In the genomic region with DNA sequence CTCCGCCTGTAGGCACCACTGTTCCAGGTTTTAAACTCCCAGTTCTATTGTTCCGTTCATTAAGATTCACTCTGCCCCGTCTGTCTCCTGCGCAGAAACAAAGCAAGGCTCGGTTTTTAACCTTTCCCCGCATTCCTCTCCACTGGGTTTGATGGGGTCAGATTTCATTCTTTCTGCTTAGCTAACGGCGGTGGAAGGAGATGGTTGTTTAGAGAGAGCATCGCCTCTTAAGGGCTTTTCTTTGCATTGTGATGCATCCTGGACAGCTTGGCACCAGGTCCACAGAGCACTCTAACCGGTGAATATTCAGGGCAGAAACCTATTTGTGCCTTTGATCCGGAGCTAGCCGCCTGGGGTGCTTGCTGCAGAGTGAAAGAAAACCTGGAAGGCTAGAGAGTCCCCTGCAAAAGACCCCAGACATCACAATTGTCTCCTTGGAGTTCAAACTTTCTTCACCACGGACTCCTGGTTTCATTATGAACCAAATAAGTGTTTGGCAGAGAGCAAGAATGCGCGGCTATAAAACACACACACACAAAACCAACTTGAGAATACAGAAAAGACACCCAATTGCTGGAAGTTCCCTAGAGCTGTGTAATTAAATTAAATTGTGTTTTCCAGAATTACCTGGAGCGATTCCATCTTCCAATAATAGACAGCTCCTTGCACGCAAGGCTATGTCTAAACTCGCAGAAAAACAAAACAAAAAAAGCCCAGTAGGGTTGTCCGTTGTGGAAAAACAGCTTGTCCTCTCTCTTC, we compare ENCODE assay signal across 11 mouse cellular contexts. TPM values are rescaled to one million over a fixed set of nuclear protein-coding genes. Genes with fewer than 3 reads are reported as not detected.
A peak's percentile ranks its signal among the peaks of the same experiment; 100 is the strongest.
DNase-seq lines count a peak whose midpoint lies in the region; ATAC-seq and TF ChIP-seq lines count a peak whose summit lies in the region.
"Had no signal": no experiment of that assay in that cellular context is flagged by ENCODE, and none has a peak within 500 bp of the region (broad histone marks: within the 10 kb centered on the region; RNA-seq: fewer than 3 reads in every experiment).

No protein-coding gene starts in this region.

- ATAC-seq in kidney, embryonic 15.5 days (replicated peaks; ENCODE audit: low FRiP score) = peak; percentile 62
- no peak for ATAC-seq in embryonic facial prominence, embryonic 13.5 days (ENCODE audit: insufficient number of reproducible peaks, insufficient read depth, low FRiP score, low TSS enrichment, low read depth)
- no peak for ATAC-seq in intestine, embryonic 15.5 days
- peak; percentile 65 for ATAC-seq in neural tube, embryonic 15.5 days (ENCODE audit: low FRiP score)
- ATAC-seq: inflammation-experienced regulatory T-cells, adult 6 months had no signal

- no peak for DNase-seq in kidney, postnatal 10 days
- no peak for DNase-seq in left cerebral cortex, adult 2 months (ENCODE audit: extremely low spot score in 1 of 2, low spot score in 2 of 2)
- no peak for DNase-seq in right cerebral cortex, postnatal 36 days (ENCODE audit: low spot score in 2 of 2)
- no peak for DNase-seq in urinary bladder, postnatal 25 days (ENCODE audit: low spot score)

- no peaks in the 10 kb centered on the region for H3K36me3 ChIP-seq in kidney, embryonic 15.5 days
- no peaks in the 10 kb centered on the region for H3K36me3 ChIP-seq in embryonic facial prominence, embryonic 13.5 days
- no peaks in the 10 kb centered on the region for H3K36me3 ChIP-seq in intestine, embryonic 15.5 days
- no peaks in the 10 kb centered on the region for H3K36me3 ChIP-seq in neural tube, embryonic 15.5 days
- H3K36me3 ChIP-seq: G1E had no signal

- H3K9me3 ChIP-seq in kidney, embryonic 15.5 days (replicated peaks) = no peaks in the 10 kb centered on the region
- no peaks in the 10 kb centered on the region for H3K9me3 ChIP-seq in embryonic facial prominence, embryonic 13.5 days
- H3K9me3 ChIP-seq in intestine, embryonic 15.5 days = no peaks in the 10 kb centered on the region
- H3K9me3 ChIP-seq in neural tube, embryonic 15.5 days (replicated peaks) = no peaks in the 10 kb centered on the region

- peaks cover 6% of the 10 kb centered on the region for H3K4me1 ChIP-seq in kidney, embryonic 15.5 days
- peaks cover 18% of the 10 kb centered on the region; the same call in 1 of the 2 replicates for H3K4me1 ChIP-seq in embryonic facial prominence, embryonic 13.5 days
- peaks cover 3% of the 10 kb centered on the region; the same call in 1 of the 2 replicates for H3K4me1 ChIP-seq in intestine, embryonic 15.5 days (replicated peaks)
- peaks cover 34% of the 10 kb centered on the region for H3K4me1 ChIP-seq in neural tube, embryonic 15.5 days

- intact Hi-C loops in left cerebral cortex, adult 2 months (cut with DNase I) = no loop called here

- WGBS in kidney, embryonic 15.5 days = 13% methylated on average over 19 of the region's 19 CpGs
- 4% methylated on average over 19 of the region's 19 CpGs for WGBS in embryonic facial prominence, embryonic 13.5 days
- 17% methylated on average over 19 of the region's 19 CpGs for WGBS in intestine, embryonic 15.5 days
- 5% methylated on average over 19 of the region's 19 CpGs for WGBS in neural tube, embryonic 15.5 days

- TF ChIP-seq CTCF in left cerebral cortex, adult 2 months (IDR thresholded peaks at IDR 0.05) = no peak

- no peak overlapping the region for H3K27ac ChIP-seq in kidney, embryonic 15.5 days
- peak overlapping the region; percentile 76 for H3K27ac ChIP-seq in embryonic facial prominence, embryonic 13.5 days
- H3K27ac ChIP-seq in intestine, embryonic 15.5 days = no peak overlapping the region
- H3K27ac ChIP-seq in neural tube, embryonic 15.5 days (replicated peaks) = peak overlapping the region; percentile 74
- no peak overlapping the region for H3K27ac ChIP-seq in left cerebral cortex, adult 2 months

- H3K4me2 ChIP-seq in kidney, embryonic 15.5 days = peak overlapping the region; percentile 47
- H3K4me2 ChIP-seq in embryonic facial prominence, embryonic 13.5 days = peak overlapping the region; percentile 55
- peak overlapping the region; percentile 33 for H3K4me2 ChIP-seq in intestine, embryonic 15.5 days (replicated peaks)
- H3K4me2 ChIP-seq in neural tube, embryonic 15.5 days = peak overlapping the region; percentile 45

- H3K27me3 ChIP-seq in kidney, embryonic 15.5 days = no peaks in the 10 kb centered on the region
- H3K27me3 ChIP-seq in embryonic facial prominence, embryonic 13.5 days = no peaks in the 10 kb centered on the region
- no peaks in the 10 kb centered on the region for H3K27me3 ChIP-seq in intestine, embryonic 15.5 days (replicated peaks)
- no peaks in the 10 kb centered on the region for H3K27me3 ChIP-seq in neural tube, embryonic 15.5 days (replicated peaks)

- no peak overlapping the region for H3K9ac ChIP-seq in kidney, embryonic 15.5 days
- H3K9ac ChIP-seq in embryonic facial prominence, embryonic 13.5 days = 0 out of 2 replicates have a peak overlapping the region, but pooled peaks have one; percentile 27
- H3K9ac ChIP-seq in intestine, embryonic 15.5 days = no peak overlapping the region
- H3K9ac ChIP-seq in neural tube, embryonic 15.5 days (replicated peaks) = 0 out of 2 replicates have a peak overlapping the region, but pooled peaks have one; percentile 4

- peak overlapping the region; percentile 20; the same call in 1 of the 2 replicates for H3K4me3 ChIP-seq in kidney, embryonic 15.5 days (replicated peaks)
- peak overlapping the region; percentile 28 for H3K4me3 ChIP-seq in embryonic facial prominence, embryonic 13.5 days
- no peak overlapping the region for H3K4me3 ChIP-seq in intestine, embryonic 15.5 days (replicated peaks)
- no peak overlapping the region for H3K4me3 ChIP-seq in neural tube, embryonic 15.5 days (replicated peaks)
- H3K4me3 ChIP-seq in left cerebral cortex, adult 2 months = no peak overlapping the region

RNA-seq across cellular contexts. Expression of a gene that starts 40.7 kb away (rescaled TPM):
- 1.8 and 2.2 TPM in 2 replicates for polyA plus RNA-seq in kidney, embryonic 15.5 days (2015; fragmentation: Nextera tagmentation; extraction: Ambion mirVana)
- 9.1 and 11.4 TPM in 2 replicates for polyA plus RNA-seq in embryonic facial prominence, embryonic 13.5 days (2015; fragmentation: Nextera tagmentation; extraction: Ambion mirVana)
- 2.6 and 2.8 TPM in 2 replicates for polyA plus RNA-seq in intestine, embryonic 15.5 days (2015; fragmentation: Nextera tagmentation; extraction: Ambion mirVana)
- 57.2 and 70.9 TPM in 2 replicates for polyA plus RNA-seq in neural tube, embryonic 15.5 days (2015; fragmentation: Nextera tagmentation; extraction: Ambion mirVana)
- 10 to 100 TPM; 30.8 to 32.8 TPM for total RNA-seq in left cerebral cortex, adult 2 months (2021)
- total RNA-seq: megakaryocyte, adult 5-6 weeks had no signal
- polyA plus RNA-seq: G1E; inflammation-experienced regulatory T-cells, adult 6 months had no signal

Comparison
In these comparisons a context has a peak if more than half of its experiments do, and no peak if none do; other contexts are left out.
1. ATAC-seq: peak in kidney, embryonic 15.5 days (single experiment) and neural tube, embryonic 15.5 days (single experiment); none in embryonic facial prominence, embryonic 13.5 days (single experiment) and intestine, embryonic 15.5 days (single experiment).
2. H3K27ac ChIP-seq: peak in embryonic facial prominence, embryonic 13.5 days (single experiment) and neural tube, embryonic 15.5 days (single experiment); none in kidney, embryonic 15.5 days (single experiment), intestine, embryonic 15.5 days (single experiment) and left cerebral cortex, adult 2 months (single experiment).
3. H3K4me3 ChIP-seq: peak in kidney, embryonic 15.5 days (single experiment) and embryonic facial prominence, embryonic 13.5 days (single experiment); none in intestine, embryonic 15.5 days (single experiment), neural tube, embryonic 15.5 days (single experiment) and left cerebral cortex, adult 2 months (single experiment).
4. H3K9ac ChIP-seq: peak in embryonic facial prominence, embryonic 13.5 days (single experiment) and neural tube, embryonic 15.5 days (single experiment); none in kidney, embryonic 15.5 days (single experiment) and intestine, embryonic 15.5 days (single experiment).
5. Peak in every context shown above with its lines, with median percentiles within 50 percentile points of each other: H3K4me2 ChIP-seq.